Mouse (Mus musculus): Measurements from ENCODE around the gene Etnk1. TPM values are rescaled to one million over a fixed set of nuclear protein-coding genes. Genes with fewer than 3 reads are reported as not detected.

Etnk1 gene
- polyA plus RNA-seq, 1 experiment from 2014 or later, result 37.9 TPM

- no peak for DNase-seq (ENCODE audit: low spot score)
Measured at GRCm38 (mm10) chr6:143208880-143209279, 41.9 kb downstream of the Etnk1 start.

- no peak for DNase-seq (ENCODE audit: low spot score)
Measured at GRCm38 (mm10) chr6:143212766-143213165, 45.7 kb downstream of the Etnk1 start.

GRCm38 (mm10) chr6:143213461-143213860, 46.4 kb downstream of the Etnk1 start:
- DNase-seq (ENCODE audit: low spot score), result no peak

GRCm38 (mm10) chr6:143216221-143216620, 49.2 kb downstream of the Etnk1 start:
- DNase-seq (ENCODE audit: low spot score), result no peak

GRCm38 (mm10) chr6:143219347-143219746, 52.3 kb downstream of the Etnk1 start:
- DNase-seq (ENCODE audit: low spot score), result peak; percentile 76

- no peak for DNase-seq (ENCODE audit: low spot score)
Measured at GRCm38 (mm10) chr6:143221245-143221644, 54.2 kb downstream of the Etnk1 start.

GRCm38 (mm10) chr6:143224057-143224456, 57.0 kb downstream of the Etnk1 start:
- DNase-seq (ENCODE audit: low spot score), result no peak

- no peak for DNase-seq (ENCODE audit: low spot score)
Measured at GRCm38 (mm10) chr6:143224885-143225284, 57.9 kb downstream of the Etnk1 start.

GRCm38 (mm10) chr6:143228696-143229095, 61.7 kb downstream of the Etnk1 start:
- DNase-seq (ENCODE audit: low spot score), result no peak

GRCm38 (mm10) chr6:143229906-143230305, 62.9 kb downstream of the Etnk1 start:
- DNase-seq (ENCODE audit: low spot score), result no peak

- no peak for DNase-seq (ENCODE audit: low spot score)
Measured at GRCm38 (mm10) chr6:143230888-143231287, 63.9 kb downstream of the Etnk1 start.

GRCm38 (mm10) chr6:143232718-143233117, 65.7 kb downstream of the Etnk1 start:
- no peak for DNase-seq (ENCODE audit: low spot score)

GRCm38 (mm10) chr6:143234868-143235267, 67.8 kb downstream of the Etnk1 start:
- no peak for DNase-seq (ENCODE audit: low spot score)

GRCm38 (mm10) chr6:143239362-143240074, 72.5 kb downstream of the Etnk1 start:
- no peak for DNase-seq (ENCODE audit: low spot score)

GRCm38 (mm10) chr6:143243191-143243590, 76.2 kb downstream of the Etnk1 start:
- no peak for DNase-seq (ENCODE audit: low spot score)

GRCm38 (mm10) chr6:143257921-143258320, 90.9 kb downstream of the Etnk1 start:
- DNase-seq (ENCODE audit: low spot score), result no peak

GRCm38 (mm10) chr6:143259169-143259629, 92.2 kb downstream of the Etnk1 start:
- no peak for DNase-seq (ENCODE audit: low spot score)

- no peak for DNase-seq (ENCODE audit: low spot score)
Measured at GRCm38 (mm10) chr6:143259870-143260559, 93.0 kb downstream of the Etnk1 start.

- DNase-seq (ENCODE audit: low spot score), result no peak
Measured at GRCm38 (mm10) chr6:143260560-143261288, 93.7 kb downstream of the Etnk1 start.

GRCm38 (mm10) chr6:143261289-143261665, 94.3 kb downstream of the Etnk1 start:
- DNase-seq (ENCODE audit: low spot score), result no peak

- DNase-seq (ENCODE audit: low spot score), result no peak
Measured at GRCm38 (mm10) chr6:143265482-143265881, 98.5 kb downstream of the Etnk1 start.

GRCm38 (mm10) chr6:143279222-143279621, 112.2 kb downstream of the Etnk1 start:
- peak; percentile 9 for DNase-seq (ENCODE audit: low spot score)

Data from thymus, postnatal 0 days (tissue).